Mouse (Mus musculus) liver, adult 2 months (tissue): Measurements from ENCODE around the gene Ramac.

Source experiments
- CTCF ChIP-seq: fragments of 200-500 bp; IDR thresholded peaks from 2 replicates; pipeline ENCODE4 v1.5.1; 2011; ENCODE audit warnings: low read depth, low read length, control low read depth
- POLR2A ChIP-seq: fragments of 200-500 bp; IDR thresholded peaks from 2 replicates; pipeline ENCODE4 v1.6.1; 2011; ENCODE audit warnings: low read length, control low read depth; ENCODE audit not compliant: insufficient read depth; ENCODE audit errors: extremely low read depth

DNA sequence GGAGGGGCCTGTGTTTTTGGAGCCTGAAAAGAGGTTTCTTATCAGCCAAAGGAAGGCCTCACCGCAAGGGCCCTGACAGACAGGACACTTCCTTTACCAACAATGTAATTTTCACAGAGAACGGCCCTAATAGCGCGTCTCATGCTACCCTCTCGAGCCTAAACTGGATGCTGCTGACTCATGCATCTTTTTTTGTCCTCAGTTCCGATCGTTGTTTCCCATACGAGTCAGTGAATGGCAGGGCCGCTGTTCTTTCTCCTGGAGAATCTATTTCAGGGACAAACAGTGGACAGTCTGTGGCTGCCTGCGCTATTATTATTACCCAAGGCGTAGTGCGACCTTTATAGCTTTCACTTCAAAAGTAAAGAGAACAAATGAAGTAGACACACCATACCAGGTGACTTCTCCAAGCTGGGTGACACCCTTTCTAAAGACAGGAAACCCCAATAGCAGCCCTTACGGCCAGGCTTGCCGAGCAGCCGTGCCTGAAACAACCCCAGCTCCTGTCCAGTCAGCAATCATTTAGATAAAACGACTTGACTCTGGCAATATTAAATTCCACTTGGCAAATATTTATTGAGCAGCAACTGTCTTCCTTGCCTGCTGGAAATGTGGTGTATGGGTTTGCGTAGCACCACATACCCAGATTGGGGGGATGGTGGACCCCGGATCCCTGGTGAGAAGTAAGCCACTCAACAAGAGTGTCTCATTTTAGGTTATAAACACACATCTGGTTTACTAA, 36.6 kb upstream of the Ramac start:
- TF ChIP-seq CTCF (no peak), POLR2A (no peak)
